Mouse (Mus musculus): ENCODE measurements around the gene Cct5. TPM values are rescaled to one million over a fixed set of nuclear protein-coding genes. Genes with fewer than 3 reads are reported as not detected.

Gene Cct5
- polyA plus RNA-seq, 1 experiment from 2014 or later, result 401 TPM

- Histone ChIP-seq H3K9me3 (replicated peaks) (no peaks in the 10 kb centered on the region), H3K27me3 (replicated peaks) (no peaks in the 10 kb centered on the region), H3K4me2 (peak overlapping the region; percentile 75), H3K4me3 (peak overlapping the region; percentile 88; the same call in 1 of the 2 replicates), H3K36me3 (peaks cover 29% of the 10 kb centered on the region), H3K9ac (no peak overlapping the region), H3K27ac (ENCODE audit: poor library complexity, severe bottlenecking) (no peak overlapping the region), H3K4me1 (replicated peaks) (peaks cover 24% of the 10 kb centered on the region)
- WGBS, result 67% methylated on average over 4 of the region's 4 CpGs
- no peak for ATAC-seq (ENCODE audit: insufficient number of reproducible peaks, low FRiP score)
Measured at GRCm38 (mm10) chr15:31599834-31600233, 1.8 kb downstream of the Cct5 start.

- Histone ChIP-seq H3K4me3 (no peak overlapping the region), H3K9me3 (replicated peaks) (no peaks in the 10 kb centered on the region), H3K4me2 (no peak overlapping the region), H3K27me3 (replicated peaks) (no peaks in the 10 kb centered on the region), H3K9ac (no peak overlapping the region), H3K36me3 (peaks cover 71% of the 10 kb centered on the region), H3K4me1 (replicated peaks) (peaks cover 16% of the 10 kb centered on the region), H3K27ac (ENCODE audit: poor library complexity, severe bottlenecking) (no peak overlapping the region)
- no peak for ATAC-seq (ENCODE audit: insufficient number of reproducible peaks, low FRiP score)
- 77% methylated on average over 7 of the region's 7 CpGs for WGBS
Measured at GRCm38 (mm10) chr15:31595651-31596050, 6.0 kb downstream of the Cct5 start.

GRCm38 (mm10) chr15:31594260-31594659, 7.3 kb downstream of the Cct5 start:
- 90% methylated on average over 14 of the region's 14 CpGs for WGBS
- Histone ChIP-seq H3K4me3 (no peak overlapping the region), H3K9ac (no peak overlapping the region), H3K4me2 (no peak overlapping the region), H3K4me1 (replicated peaks) (peaks cover 5% of the 10 kb centered on the region; the same call in 1 of the 2 replicates), H3K36me3 (peaks cover 83% of the 10 kb centered on the region), H3K27ac (ENCODE audit: poor library complexity, severe bottlenecking) (no peak overlapping the region), H3K27me3 (replicated peaks) (no peaks in the 10 kb centered on the region), H3K9me3 (replicated peaks) (no peaks in the 10 kb centered on the region)
- no peak for ATAC-seq (ENCODE audit: insufficient number of reproducible peaks, low FRiP score)

- Histone ChIP-seq H3K36me3 (peaks cover 82% of the 10 kb centered on the region), H3K9ac (no peak overlapping the region), H3K4me2 (no peak overlapping the region), H3K27me3 (replicated peaks) (no peaks in the 10 kb centered on the region), H3K9me3 (replicated peaks) (no peaks in the 10 kb centered on the region), H3K27ac (ENCODE audit: poor library complexity, severe bottlenecking) (no peak overlapping the region), H3K4me3 (no peak overlapping the region), H3K4me1 (replicated peaks) (peaks cover 6% of the 10 kb centered on the region; the same call in 1 of the 2 replicates)
- no peak for ATAC-seq (ENCODE audit: insufficient number of reproducible peaks, low FRiP score)
- WGBS, result 88% methylated on average over 8 of the region's 8 CpGs
Measured at GRCm38 (mm10) chr15:31592531-31592930, 9.1 kb downstream of the Cct5 start.

- no peak for ATAC-seq (ENCODE audit: insufficient number of reproducible peaks, low FRiP score)
- Histone ChIP-seq H3K4me3 (no peak overlapping the region), H3K36me3 (peaks cover 62% of the 10 kb centered on the region), H3K4me1 (replicated peaks) (peaks cover 19% of the 10 kb centered on the region), H3K9me3 (replicated peaks) (no peaks in the 10 kb centered on the region), H3K27ac (ENCODE audit: poor library complexity, severe bottlenecking) (no peak overlapping the region), H3K27me3 (replicated peaks) (no peaks in the 10 kb centered on the region), H3K4me2 (no peak overlapping the region), H3K9ac (no peak overlapping the region)
- WGBS, result 87% methylated on average over 5 of the region's 5 CpGs
Measured at GRCm38 (mm10) chr15:31590176-31590575, 11.4 kb downstream of the Cct5 start.

GRCm38 (mm10) chr15:31588989-31589640, 12.5 kb downstream of the Cct5 start:
- Histone ChIP-seq H3K4me2 (no peak overlapping the region), H3K27ac (ENCODE audit: poor library complexity, severe bottlenecking) (no peak overlapping the region), H3K27me3 (replicated peaks) (no peaks in the 10 kb centered on the region), H3K4me1 (replicated peaks) (peaks cover 24% of the 10 kb centered on the region), H3K36me3 (peaks cover 51% of the 10 kb centered on the region), H3K9me3 (replicated peaks) (no peaks in the 10 kb centered on the region), H3K4me3 (no peak overlapping the region), H3K9ac (no peak overlapping the region)
- ATAC-seq (ENCODE audit: insufficient number of reproducible peaks, low FRiP score), result no peak
- WGBS, result 36% methylated on average over 8 of the region's 8 CpGs

GRCm38 (mm10) chr15:31587789-31588188, 13.8 kb downstream of the Cct5 start:
- Histone ChIP-seq H3K36me3 (peaks cover 38% of the 10 kb centered on the region), H3K4me1 (replicated peaks) (peaks cover 24% of the 10 kb centered on the region), H3K4me3 (no peak overlapping the region), H3K9me3 (replicated peaks) (no peaks in the 10 kb centered on the region), H3K27ac (ENCODE audit: poor library complexity, severe bottlenecking) (no peak overlapping the region), H3K9ac (no peak overlapping the region), H3K4me2 (no peak overlapping the region), H3K27me3 (replicated peaks) (no peaks in the 10 kb centered on the region)
- no peak for ATAC-seq (ENCODE audit: insufficient number of reproducible peaks, low FRiP score)
- WGBS, result 66% methylated on average over 2 of the region's 2 CpGs

- WGBS, result 5% methylated on average over 4 of the region's 4 CpGs
Measured at GRCm38 (mm10) chr15:31586519-31586918, 15.1 kb downstream of the Cct5 start.

GRCm38 (mm10) chr15:31586088-31586487, 15.5 kb downstream of the Cct5 start:
- ATAC-seq (ENCODE audit: insufficient number of reproducible peaks, low FRiP score), result no peak
- H3K27me3 ChIP-seq (replicated peaks), result no peaks in the 10 kb centered on the region
- no peak overlapping the region for H3K4me3 ChIP-seq
- no peaks in the 10 kb centered on the region for H3K9me3 ChIP-seq (replicated peaks)
- H3K4me2 ChIP-seq, result no peak overlapping the region
- H3K9ac ChIP-seq, result no peak overlapping the region
- 62% methylated on average over 5 of the region's 5 CpGs for WGBS
- H3K4me1 ChIP-seq (replicated peaks), result peaks cover 24% of the 10 kb centered on the region
- H3K27ac ChIP-seq (ENCODE audit: poor library complexity, severe bottlenecking), result no peak overlapping the region
- H3K36me3 ChIP-seq, result peaks cover 21% of the 10 kb centered on the region

More at GRCm38 (mm10) chr15:31586519-31586918, 15.1 kb downstream of the Cct5 start:
- ATAC-seq (ENCODE audit: insufficient number of reproducible peaks, low FRiP score), result peak; percentile 40; the same call in 1 of the 2 replicates
- no peak overlapping the region for H3K27ac ChIP-seq (ENCODE audit: poor library complexity, severe bottlenecking)
- no peak overlapping the region for H3K4me2 ChIP-seq
- H3K27me3 ChIP-seq (replicated peaks), result no peaks in the 10 kb centered on the region
- H3K4me3 ChIP-seq, result no peak overlapping the region
- H3K9ac ChIP-seq, result no peak overlapping the region
- peaks cover 24% of the 10 kb centered on the region for H3K4me1 ChIP-seq (replicated peaks)
- H3K9me3 ChIP-seq (replicated peaks), result no peaks in the 10 kb centered on the region
- peaks cover 25% of the 10 kb centered on the region for H3K36me3 ChIP-seq

DNA sequence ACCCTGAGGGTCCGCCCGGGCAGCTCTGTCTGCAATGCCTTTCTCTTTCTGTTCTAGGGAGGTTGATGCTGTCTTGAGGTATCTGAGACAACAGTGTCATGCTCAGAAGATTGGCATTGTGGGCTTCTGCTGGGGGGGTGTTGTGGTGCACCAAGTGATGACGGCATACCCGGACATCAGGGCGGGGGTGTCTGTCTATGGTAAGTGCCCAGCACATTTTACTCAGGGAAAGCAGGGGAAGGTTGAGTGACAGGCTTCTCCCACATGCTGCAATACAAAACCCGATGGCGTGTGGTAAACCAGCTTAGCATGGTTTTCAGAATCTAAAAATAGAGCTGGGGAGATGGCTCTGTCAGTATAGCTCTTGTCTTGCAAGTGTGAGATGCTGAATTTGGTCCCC, 16.4 kb downstream of the Cct5 start:
- Histone ChIP-seq H3K4me3 (no peak overlapping the region), H3K27me3 (replicated peaks) (no peaks in the 10 kb centered on the region), H3K9me3 (replicated peaks) (no peaks in the 10 kb centered on the region), H3K27ac (ENCODE audit: poor library complexity, severe bottlenecking) (no peak overlapping the region), H3K4me2 (peak overlapping the region; percentile 30; the same call in 1 of the 2 replicates), H3K9ac (no peak overlapping the region), H3K4me1 (replicated peaks) (peaks cover 24% of the 10 kb centered on the region), H3K36me3 (peaks cover 12% of the 10 kb centered on the region)
- no peak for ATAC-seq (ENCODE audit: insufficient number of reproducible peaks, low FRiP score)
- 48% methylated on average over 7 of the region's 7 CpGs for WGBS

- Histone ChIP-seq H3K36me3 (no peaks in the 10 kb centered on the region), H3K27ac (ENCODE audit: poor library complexity, severe bottlenecking) (no peak overlapping the region), H3K4me3 (no peak overlapping the region), H3K9ac (no peak overlapping the region), H3K4me1 (replicated peaks) (peaks cover 17% of the 10 kb centered on the region), H3K4me2 (no peak overlapping the region), H3K9me3 (replicated peaks) (no peaks in the 10 kb centered on the region), H3K27me3 (replicated peaks) (no peaks in the 10 kb centered on the region)
- no peak for ATAC-seq (ENCODE audit: insufficient number of reproducible peaks, low FRiP score)
- 92% methylated on average over 13 of the region's 13 CpGs for WGBS
Measured at GRCm38 (mm10) chr15:31583304-31584085, 18.1 kb downstream of the Cct5 start.
